Comparison of ENCODE assay signal across 8 mouse cellular contexts in genomic region chr8:70561809-70562535, GRCm38 (mm10). TPM values are rescaled to one million over a fixed set of nuclear protein-coding genes. Genes with fewer than 3 reads are reported as not detected.
DNase-seq lines count a peak whose midpoint lies in the region; ATAC-seq and TF ChIP-seq lines count a peak whose summit lies in the region.

No protein-coding gene starts in this region.

- 0 out of 2 replicates have a peak overlapping the region, but pooled peaks have one; percentile 17 for H3K4me2 ChIP-seq in liver, embryonic 13.5 days
- H3K4me2 ChIP-seq in stomach, embryonic 16.5 days (ENCODE audit: low read depth, low read length), result no peak overlapping the region
- H3K4me2 ChIP-seq in hindbrain, embryonic 16.5 days (ENCODE audit: low read length), result no peak overlapping the region

- H3K27ac ChIP-seq in cerebellum, adult 2 months (ENCODE audit: insufficient read depth, low read length), result peak overlapping the region; percentile 33; the same call in 1 of the 2 replicates
- H3K27ac ChIP-seq in liver, embryonic 13.5 days, result peak overlapping the region; percentile 69
- peak overlapping the region; percentile 59 for H3K27ac ChIP-seq in stomach, embryonic 16.5 days (ENCODE audit: low read length)
- H3K27ac ChIP-seq in hindbrain, embryonic 16.5 days (ENCODE audit: low read depth, low read length), result no peak overlapping the region

- no peak overlapping the region for H3K4me3 ChIP-seq in cerebellum, adult 2 months (replicated peaks; ENCODE audit: insufficient read depth, low read depth, low read length)
- H3K4me3 ChIP-seq in liver, embryonic 13.5 days (replicated peaks), result no peak overlapping the region
- H3K4me3 ChIP-seq in stomach, embryonic 16.5 days (replicated peaks; ENCODE audit: low read length), result no peak overlapping the region
- no peak overlapping the region for H3K4me3 ChIP-seq in hindbrain, embryonic 16.5 days (ENCODE audit: low read length)

- H3K27me3 ChIP-seq in cerebellum, adult 2 months (ENCODE audit: control insufficient read depth, insufficient read depth, low read length), result no peaks in the 10 kb centered on the region
- no peaks in the 10 kb centered on the region for H3K27me3 ChIP-seq in liver, embryonic 13.5 days
- H3K27me3 ChIP-seq in stomach, embryonic 16.5 days (ENCODE audit: control insufficient read depth, insufficient read depth, low read length), result no peaks in the 10 kb centered on the region
- no peaks in the 10 kb centered on the region for H3K27me3 ChIP-seq in hindbrain, embryonic 16.5 days (replicated peaks; ENCODE audit: control insufficient read depth, insufficient read depth, low read length)

- no peak for TF ChIP-seq POLR2A in cerebellum, adult 2 months (IDR thresholded peaks at IDR 0.05; ENCODE audit: borderline replicate concordance, insufficient read depth, low read length)

- H3K4me1 ChIP-seq in cerebellum, adult 2 months (ENCODE audit: control insufficient read depth, insufficient read depth, low read length), result peaks cover 51% of the 10 kb centered on the region
- H3K4me1 ChIP-seq in liver, embryonic 13.5 days (replicated peaks), result peaks cover 87% of the 10 kb centered on the region
- H3K4me1 ChIP-seq in stomach, embryonic 16.5 days (ENCODE audit: control insufficient read depth, insufficient read depth, low read length), result peaks cover 40% of the 10 kb centered on the region
- H3K4me1 ChIP-seq in hindbrain, embryonic 16.5 days (ENCODE audit: control insufficient read depth, insufficient read depth, low read depth, low read length), result peaks cover 12% of the 10 kb centered on the region

- peak overlapping the region; percentile 33; the same call in 1 of the 2 replicates for H3K9ac ChIP-seq in liver, embryonic 13.5 days
- peak overlapping the region; percentile 8; the same call in 1 of the 2 replicates for H3K9ac ChIP-seq in stomach, embryonic 16.5 days (ENCODE audit: low read length)
- H3K9ac ChIP-seq in hindbrain, embryonic 16.5 days (ENCODE audit: low read depth, low read length), result no peak overlapping the region; the same call in 1 of the 2 replicates

- 48% methylated on average over 7 of the region's 7 CpGs for WGBS in cerebellum, adult 2 months
- 52% methylated on average over 7 of the region's 7 CpGs for WGBS in liver, embryonic 13.5 days (ENCODE audit: insufficient replicate concordance)
- WGBS in stomach, embryonic 16.5 days, result 57% methylated on average over 7 of the region's 7 CpGs
- WGBS in hindbrain, embryonic 16.5 days, result 81% methylated on average over 7 of the region's 7 CpGs

- TF ChIP-seq CTCF in cerebellum, adult 2 months (IDR thresholded peaks at IDR 0.05; ENCODE audit: borderline replicate concordance, insufficient read depth, low read depth, low read length), result no peak

- peak; percentile 16 for ATAC-seq in liver, embryonic 13.5 days (ENCODE audit: low read depth)
- no peak for ATAC-seq in stomach, embryonic 16.5 days (ENCODE audit: insufficient read depth, low FRiP score)
- no peak for ATAC-seq in hindbrain, embryonic 16.5 days

- H3K9me3 ChIP-seq in liver, embryonic 13.5 days (replicated peaks), result no peaks in the 10 kb centered on the region
- no peaks in the 10 kb centered on the region for H3K9me3 ChIP-seq in stomach, embryonic 16.5 days (replicated peaks; ENCODE audit: control insufficient read depth, low read length)
- H3K9me3 ChIP-seq in hindbrain, embryonic 16.5 days (ENCODE audit: control insufficient read depth, low read length), result no peaks in the 10 kb centered on the region

- no peaks in the 10 kb centered on the region for H3K36me3 ChIP-seq in liver, embryonic 13.5 days
- H3K36me3 ChIP-seq in stomach, embryonic 16.5 days (ENCODE audit: control insufficient read depth, insufficient read depth, low read length), result no peaks in the 10 kb centered on the region
- H3K36me3 ChIP-seq in hindbrain, embryonic 16.5 days (ENCODE audit: control insufficient read depth, insufficient read depth, low read length), result no peaks in the 10 kb centered on the region

- DNase-seq in cerebellum, adult 2 months, result no peak
- DNase-seq in cerebellum, postnatal 4 days (ENCODE audit: low spot score in 2 of 2), result no peak
- DNase-seq in 3T3-L1 (ENCODE audit: low read depth, low spot score), result peak; percentile 77
- DNase-seq in heart, adult 11 months, result peak; percentile 99
- no peak for DNase-seq in liver, embryonic 13.5 days
- no peak for DNase-seq in cerebellum, adult 8-10 months

RNA-seq across cellular contexts. Expression of gene Ell, which starts 22.7 kb away (rescaled TPM):
- 27.9 and 29.1 TPM in 2 replicates for polyA plus RNA-seq in cerebellum, adult 2 months (2012; rRNA removed)
- polyA plus RNA-seq in liver, embryonic 13.5 days (2015; fragmentation: Nextera tagmentation; extraction: Ambion mirVana), result 9.7 and 10.5 TPM in 2 replicates
- 18.6 and 20.5 TPM in 2 replicates for polyA plus RNA-seq in stomach, embryonic 16.5 days (2015; fragmentation: Nextera tagmentation; extraction: Ambion mirVana)
- polyA plus RNA-seq in hindbrain, embryonic 16.5 days (2015; fragmentation: Nextera tagmentation; extraction: Ambion mirVana), result 14.9 and 19.2 TPM in 2 replicates

RNA-seq across cellular contexts. Expression of gene Isyna1, which starts 32.2 kb away (rescaled TPM):
- 55.3 and 61.4 TPM in 2 replicates for polyA plus RNA-seq in cerebellum, adult 2 months (2012; rRNA removed)
- 82.8 and 84.9 TPM in 2 replicates for polyA plus RNA-seq in liver, embryonic 13.5 days (2015; fragmentation: Nextera tagmentation; extraction: Ambion mirVana)
- 104 and 111 TPM in 2 replicates for polyA plus RNA-seq in stomach, embryonic 16.5 days (2015; fragmentation: Nextera tagmentation; extraction: Ambion mirVana)
- 150 and 164 TPM in 2 replicates for polyA plus RNA-seq in hindbrain, embryonic 16.5 days (2015; fragmentation: Nextera tagmentation; extraction: Ambion mirVana)

RNA-seq across cellular contexts. Expression of gene Kxd1, which starts 34.2 kb away (rescaled TPM):
- polyA plus RNA-seq in cerebellum, adult 2 months (2012; rRNA removed), result 63.4 and 65.9 TPM in 2 replicates
- 36.2 TPM in 2 replicates for polyA plus RNA-seq in liver, embryonic 13.5 days (2015; fragmentation: Nextera tagmentation; extraction: Ambion mirVana)
- polyA plus RNA-seq in stomach, embryonic 16.5 days (2015; fragmentation: Nextera tagmentation; extraction: Ambion mirVana), result 53.6 and 53.9 TPM in 2 replicates
- 45.2 and 45.4 TPM in 2 replicates for polyA plus RNA-seq in hindbrain, embryonic 16.5 days (2015; fragmentation: Nextera tagmentation; extraction: Ambion mirVana)

RNA-seq across cellular contexts. Expression of gene Fkbp8, which starts 34.4 kb away (rescaled TPM):
- polyA plus RNA-seq in cerebellum, adult 2 months (2012; rRNA removed), result 531 and 552 TPM in 2 replicates
- polyA plus RNA-seq in liver, embryonic 13.5 days (2015; fragmentation: Nextera tagmentation; extraction: Ambion mirVana), result 177 and 182 TPM in 2 replicates
- polyA plus RNA-seq in stomach, embryonic 16.5 days (2015; fragmentation: Nextera tagmentation; extraction: Ambion mirVana), result 291 and 298 TPM in 2 replicates
- polyA plus RNA-seq in hindbrain, embryonic 16.5 days (2015; fragmentation: Nextera tagmentation; extraction: Ambion mirVana), result 429 and 441 TPM in 2 replicates

RNA-seq across cellular contexts. Expression of gene Ssbp4, which starts 46.7 kb away (rescaled TPM):
- polyA plus RNA-seq in cerebellum, adult 2 months (2012; rRNA removed), result 172 and 181 TPM in 2 replicates
- polyA plus RNA-seq in liver, embryonic 13.5 days (2015; fragmentation: Nextera tagmentation; extraction: Ambion mirVana), result 54.2 and 62.4 TPM in 2 replicates
- 65.2 and 68.3 TPM in 2 replicates for polyA plus RNA-seq in stomach, embryonic 16.5 days (2015; fragmentation: Nextera tagmentation; extraction: Ambion mirVana)
- polyA plus RNA-seq in hindbrain, embryonic 16.5 days (2015; fragmentation: Nextera tagmentation; extraction: Ambion mirVana), result 148 and 157 TPM in 2 replicates

Comparison
In these comparisons a context has a peak if more than half of its experiments do, and no peak if none do; other contexts are left out.
1. DNase-seq: peak in 3T3-L1 (single experiment) and heart, adult 11 months (single experiment); none in cerebellum, adult 2 months (0 of 2), cerebellum, postnatal 4 days (0 of 2), liver, embryonic 13.5 days (single experiment) and cerebellum, adult 8-10 months (single experiment).